Mouse (Mus musculus) megakaryocyte, embryonic 14.5 days (primary cell): ENCODE measurements around the gene Tmem256. TPM values are rescaled to one million over a fixed set of nuclear protein-coding genes. Genes with fewer than 3 reads are reported as not detected.

Experiments
- H3K27me3 ChIP-seq: replicated peaks from 2 replicates; pipeline ENCODE3; 2012; ENCODE audit warnings: inconsistent platforms
- H3K36me3 ChIP-seq: replicated peaks from 2 replicates; pipeline ENCODE3; 2012; ENCODE audit warnings: low read length, inconsistent platforms, mixed read lengths
- H3K4me1 ChIP-seq: 2 replicates; pipeline ENCODE4 v1.6.1; 2012; ENCODE audit warnings: inconsistent platforms
- H3K4me3 ChIP-seq: replicated peaks from 2 replicates; pipeline ENCODE3; 2012; ENCODE audit warnings: moderate library complexity, mild to moderate bottlenecking, inconsistent platforms
- H3K9me3 ChIP-seq: 2 replicates; pipeline ENCODE4 v1.6.1; 2012; ENCODE audit warnings: inconsistent platforms
- FLI1 ChIP-seq: IDR thresholded peaks from 2 replicates; pipeline ENCODE4 v1.6.1; 2012; ENCODE audit warnings: low read length, inconsistent platforms, mixed read lengths
- GATA1 ChIP-seq: IDR thresholded peaks from 3 replicates; pipeline ENCODE4 v1.6.1; 2012; ENCODE audit warnings: mixed read lengths, low read length, inconsistent platforms, borderline replicate concordance
- polyA plus RNA-seq: library from polyadenylated mRNA; stranded (reverse); fragments of >175 nt; gene quantifications from 2 replicates; pipeline ENCODE4 v1.2.3, GENCODE M21; 2012; ENCODE audit warnings: low replicate concordance; ENCODE audit not compliant: insufficient read depth

Tmem256 gene
- polyA plus RNA-seq, 1 experiment, result 742 TPM

DNA sequence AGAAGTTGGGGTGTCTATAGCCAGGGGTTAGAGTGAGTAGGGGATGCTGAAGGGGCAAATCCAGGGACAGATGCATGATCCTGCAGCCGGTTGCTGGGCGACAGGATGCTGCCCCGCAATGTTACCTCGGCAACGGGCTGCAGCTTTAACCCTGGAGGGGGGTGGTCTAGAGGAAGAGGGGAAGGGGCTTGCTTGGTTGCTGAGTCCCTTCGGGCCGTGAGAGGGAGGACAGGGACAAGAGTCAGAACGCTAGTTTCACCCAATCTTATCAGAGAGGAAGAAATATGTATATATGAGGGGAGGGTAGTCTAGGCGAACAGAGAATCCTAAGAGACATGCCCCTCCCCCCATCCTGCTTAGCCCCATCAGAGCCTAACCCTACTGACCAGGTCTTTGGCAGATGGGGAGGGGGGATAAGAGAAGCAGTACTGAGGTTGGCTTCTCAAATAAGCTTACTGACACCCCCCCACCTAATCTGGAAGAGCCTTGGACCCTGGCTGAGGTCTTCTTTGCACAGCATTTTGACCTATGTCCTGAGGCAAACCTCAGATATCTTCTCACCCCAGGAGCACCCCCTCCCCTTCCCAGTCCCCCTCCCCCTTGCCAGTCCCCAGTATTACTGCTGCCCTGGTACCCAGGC, 2.9 kb upstream of the Tmem256 start:
- TF ChIP-seq FLI1 (no peak), GATA1 (no peak)
- no peaks in the 10 kb centered on the region for H3K9me3 ChIP-seq
- H3K36me3 ChIP-seq, result peaks cover 10% of the 10 kb centered on the region
- H3K4me3 ChIP-seq, result no peak overlapping the region
- peaks cover 48% of the 10 kb centered on the region for H3K4me1 ChIP-seq
- peaks cover 60% of the 10 kb centered on the region for H3K27me3 ChIP-seq

DNA sequence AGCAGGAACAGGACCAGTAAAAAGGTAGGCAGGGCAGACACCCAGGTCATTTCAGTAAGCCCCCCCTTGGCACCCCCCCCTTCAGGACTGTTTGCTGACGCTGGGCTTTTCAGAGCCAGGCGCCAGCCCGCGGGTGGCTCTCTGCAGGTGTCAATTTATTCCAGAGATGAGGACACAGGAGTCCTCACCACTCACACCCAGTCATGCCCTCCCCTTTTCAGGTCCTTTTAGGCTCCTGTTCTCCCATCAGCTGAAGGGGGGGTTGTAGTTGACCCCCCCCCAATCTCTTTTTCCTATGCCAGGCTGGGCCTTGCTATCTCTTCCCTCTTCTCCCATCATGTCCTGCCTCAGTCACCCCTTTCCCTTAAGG, 2.4 kb upstream of the Tmem256 start:
- Histone ChIP-seq H3K4me1 (peaks cover 48% of the 10 kb centered on the region), H3K27me3 (peaks cover 58% of the 10 kb centered on the region)

DNA sequence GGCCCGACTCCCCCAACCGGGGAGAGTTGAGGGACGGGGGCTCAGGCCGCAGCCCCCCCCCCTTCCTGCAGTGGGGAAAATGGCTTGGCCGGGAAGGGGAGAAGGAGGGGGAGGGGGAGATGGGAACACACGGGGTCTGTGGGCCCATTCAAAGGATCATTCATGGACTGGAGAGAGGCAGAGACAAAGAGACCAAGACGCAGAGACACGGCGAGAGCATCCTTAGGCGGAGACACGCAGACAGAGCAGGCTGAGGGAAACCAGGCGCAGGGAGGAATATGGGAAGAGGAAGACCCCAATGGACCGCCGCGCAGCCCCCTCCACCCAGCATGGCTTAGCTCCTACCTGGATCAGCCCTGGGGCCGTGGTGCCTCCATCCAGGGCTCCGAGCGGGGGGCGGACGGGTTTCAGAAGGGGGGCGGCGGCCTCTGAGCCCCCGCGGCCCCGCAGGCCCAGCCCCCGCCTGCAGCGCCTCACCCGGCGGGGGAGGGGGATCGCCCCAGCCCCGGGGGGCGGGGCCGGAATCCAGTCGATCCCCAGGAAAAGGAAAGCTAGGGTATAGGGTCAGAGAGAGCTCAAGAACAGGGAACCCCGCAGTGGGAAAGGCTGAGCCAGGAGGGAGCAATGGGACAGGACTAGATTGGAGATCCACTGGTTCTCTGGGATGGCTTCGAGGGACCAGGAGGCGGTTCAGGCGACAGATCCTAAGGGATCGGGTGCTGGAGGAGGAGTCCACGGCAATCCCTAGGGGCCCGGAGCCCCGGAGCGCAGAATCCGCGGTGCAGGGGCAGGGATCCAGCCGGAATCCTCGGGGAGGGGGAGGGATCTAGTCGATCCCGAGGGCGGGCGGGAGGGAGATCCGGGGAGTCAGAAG, 1.4 kb upstream of the Tmem256 start:
- Histone ChIP-seq H3K27me3 (peaks cover 51% of the 10 kb centered on the region), H3K36me3 (peaks cover 11% of the 10 kb centered on the region), H3K4me3 (peak overlapping the region; percentile 93), H3K9me3 (no peaks in the 10 kb centered on the region), H3K4me1 (peaks cover 48% of the 10 kb centered on the region)
- no peak for TF ChIP-seq GATA1
- TF ChIP-seq FLI1, result no peak

More for the DNA sequence above, 2.4 kb upstream of the Tmem256 start:
- peaks cover 11% of the 10 kb centered on the region for H3K36me3 ChIP-seq
- no peak overlapping the region for H3K4me3 ChIP-seq
- no peaks in the 10 kb centered on the region for H3K9me3 ChIP-seq
- TF ChIP-seq FLI1 (no peak), GATA1 (no peak)

DNA sequence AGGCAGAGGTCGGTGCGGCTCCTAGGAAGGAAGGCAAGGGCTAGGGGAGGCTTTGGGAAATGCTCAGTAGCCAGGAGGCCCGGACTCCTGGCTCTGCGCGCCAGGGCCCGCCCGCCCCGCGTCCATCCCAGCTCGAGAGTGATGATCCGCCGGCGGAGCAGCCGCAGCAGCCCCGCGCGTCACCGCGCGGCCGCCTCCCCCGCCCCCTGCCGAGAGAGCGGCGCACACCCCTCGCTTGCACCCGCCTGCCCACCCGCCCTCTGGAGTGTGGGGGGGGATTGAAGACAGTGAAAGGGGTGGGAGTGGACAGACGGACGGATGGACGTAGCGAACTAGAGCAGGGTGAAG, 736 bp upstream of the Tmem256 start, which contains the start of gene Nlgn2:
Nlgn2 (minus strand) TSS at position 181 of the 348 bp plus-strand sequence.
- Histone ChIP-seq H3K36me3 (peaks cover 11% of the 10 kb centered on the region), H3K9me3 (no peaks in the 10 kb centered on the region), H3K27me3 (peaks cover 45% of the 10 kb centered on the region), H3K4me1 (peaks cover 54% of the 10 kb centered on the region), H3K4me3 (peak within 1 kb of the TSS; percentile 93)
- TF ChIP-seq FLI1 (no peak), GATA1 (no peak)

DNA sequence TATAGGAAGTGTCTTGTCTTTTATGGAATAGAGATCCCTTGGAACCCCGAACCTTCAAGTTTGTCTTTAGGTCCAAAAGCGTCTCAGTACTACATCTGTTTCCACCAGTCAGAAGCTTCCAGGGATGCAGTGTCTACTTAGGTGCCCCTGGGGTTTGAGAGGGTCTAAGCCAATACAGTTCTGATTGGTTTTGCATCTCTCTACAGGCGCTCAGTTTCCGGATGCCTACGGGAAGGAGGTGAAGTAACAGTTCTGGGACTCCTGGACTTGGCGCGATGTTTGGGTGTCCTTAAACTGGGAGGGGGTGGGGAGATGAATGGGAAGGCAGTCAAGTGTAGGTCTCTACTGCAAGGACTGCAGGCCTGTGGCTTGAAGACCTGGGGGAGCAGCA, 395 bp downstream of the Tmem256 start:
- H3K4me3 ChIP-seq, result peak overlapping the region; percentile 93
- peaks cover 8% of the 10 kb centered on the region for H3K36me3 ChIP-seq
- no peak for TF ChIP-seq GATA1
- TF ChIP-seq FLI1, result no peak
- peaks cover 62% of the 10 kb centered on the region for H3K4me1 ChIP-seq
- no peaks in the 10 kb centered on the region for H3K9me3 ChIP-seq
- H3K27me3 ChIP-seq, result peaks cover 34% of the 10 kb centered on the region

DNA sequence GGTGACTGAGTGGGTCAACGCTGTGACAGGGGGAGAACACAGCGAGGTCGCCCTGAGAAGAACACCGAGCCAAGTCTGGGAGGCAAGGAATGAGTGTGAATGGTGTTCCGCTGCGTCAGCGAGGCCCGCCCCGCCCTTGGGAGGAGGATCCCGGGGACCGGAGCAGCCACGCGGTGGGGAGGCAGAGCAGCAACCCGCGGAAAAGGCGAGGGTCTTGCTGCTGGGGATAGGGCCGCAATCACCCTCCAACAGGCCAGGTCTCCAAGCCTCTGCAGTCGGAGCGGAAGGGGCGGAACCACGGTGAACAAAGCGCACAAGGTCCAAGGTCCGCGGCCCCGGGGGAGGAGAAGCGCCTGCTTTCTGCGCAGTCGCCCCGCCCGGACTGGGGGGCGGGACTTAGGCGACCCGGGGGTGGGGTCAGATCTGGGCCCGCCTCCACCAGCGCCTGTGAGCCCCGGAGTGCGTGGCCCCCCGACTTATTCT, 7.9 kb downstream of the Tmem256 start, which contains the start of gene Plscr3:
Plscr3 (plus strand) TSS at position 179 of the 483 bp plus-strand sequence.
- Histone ChIP-seq H3K4me3 (peak within 1 kb of the TSS; percentile 97), H3K27me3 (no peaks in the 10 kb centered on the region), H3K36me3 (peaks cover 40% of the 10 kb centered on the region), H3K4me1 (peaks cover 74% of the 10 kb centered on the region), H3K9me3 (no peaks in the 10 kb centered on the region)
- TF ChIP-seq FLI1, result no peak
- no peak for TF ChIP-seq GATA1

DNA sequence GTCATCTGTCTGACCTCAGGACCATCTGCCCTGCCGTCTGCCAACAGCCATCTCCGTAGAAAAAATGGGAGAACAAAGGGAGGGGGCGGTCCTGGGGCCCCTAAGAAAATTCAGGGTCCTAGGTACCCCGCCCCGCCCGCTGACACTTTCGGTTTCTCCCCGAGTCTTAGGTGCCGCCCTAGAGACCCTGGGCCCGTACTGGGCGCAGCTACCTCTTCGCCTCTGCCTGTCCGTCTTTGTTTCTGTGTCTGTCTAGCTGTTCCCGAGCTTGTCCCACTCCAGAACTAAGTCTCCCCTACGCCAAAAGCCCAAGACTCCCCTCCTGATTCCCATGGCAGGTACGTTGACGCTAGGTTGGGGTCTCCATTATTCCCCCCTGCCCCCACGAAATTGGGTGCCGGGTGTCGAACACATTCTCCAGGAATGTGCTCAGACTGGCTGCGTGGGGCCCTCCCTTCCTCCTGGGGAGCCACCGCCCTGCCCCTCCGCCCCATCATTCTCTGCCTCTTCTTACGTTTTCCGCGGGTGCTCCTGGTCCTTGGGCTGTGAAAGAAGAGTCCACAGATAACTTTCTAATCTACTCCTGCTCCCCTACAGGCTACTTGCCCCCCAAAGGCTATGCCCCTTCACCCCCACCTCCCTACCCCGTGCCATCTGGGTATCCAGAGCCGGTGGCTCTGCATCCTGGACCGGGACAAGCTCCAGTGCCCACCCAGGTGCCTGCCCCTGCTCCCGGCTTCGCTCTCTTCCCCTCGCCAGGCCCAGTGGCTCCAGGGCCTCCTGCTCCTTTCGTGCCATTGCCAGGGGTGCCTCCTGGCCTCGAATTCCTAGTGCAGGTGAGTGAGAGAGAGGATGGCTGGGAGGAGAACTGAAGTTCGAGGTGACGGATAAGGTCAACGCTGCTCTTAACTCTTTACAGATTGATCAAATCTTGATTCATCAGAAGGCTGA, 8.7 kb downstream of the Tmem256 start:
- TF ChIP-seq GATA1, result no peak
- TF ChIP-seq FLI1, result no peak
- Histone ChIP-seq H3K9me3 (no peaks in the 10 kb centered on the region), H3K27me3 (no peaks in the 10 kb centered on the region), H3K4me1 (peaks cover 78% of the 10 kb centered on the region), H3K36me3 (peaks cover 48% of the 10 kb centered on the region), H3K4me3 (peak overlapping the region; percentile 97)

DNA sequence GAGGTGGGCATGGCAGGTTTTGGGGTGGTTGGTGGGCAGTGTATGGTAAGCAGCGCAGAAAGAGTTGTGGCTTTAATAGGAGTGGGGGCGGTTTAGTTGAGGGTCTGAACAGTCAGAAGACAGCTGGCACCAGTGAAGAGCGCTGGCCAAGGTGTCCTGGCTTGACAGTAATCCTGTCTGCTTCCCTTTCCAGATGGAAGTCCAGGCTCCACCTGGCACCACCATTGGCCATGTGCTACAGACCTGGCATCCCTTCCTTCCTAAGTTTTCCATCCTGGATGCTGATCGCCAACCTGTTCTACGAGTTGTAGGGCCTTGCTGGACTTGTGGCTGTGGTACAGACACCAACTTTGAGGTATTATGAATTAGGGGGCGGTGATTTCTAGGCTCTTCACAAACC, 9.7 kb downstream of the Tmem256 start:
- Histone ChIP-seq H3K36me3 (peaks cover 57% of the 10 kb centered on the region), H3K4me3 (peak overlapping the region; percentile 23), H3K27me3 (no peaks in the 10 kb centered on the region), H3K4me1 (peaks cover 68% of the 10 kb centered on the region), H3K9me3 (no peaks in the 10 kb centered on the region)
- TF ChIP-seq GATA1 (no peak), FLI1 (no peak)

DNA sequence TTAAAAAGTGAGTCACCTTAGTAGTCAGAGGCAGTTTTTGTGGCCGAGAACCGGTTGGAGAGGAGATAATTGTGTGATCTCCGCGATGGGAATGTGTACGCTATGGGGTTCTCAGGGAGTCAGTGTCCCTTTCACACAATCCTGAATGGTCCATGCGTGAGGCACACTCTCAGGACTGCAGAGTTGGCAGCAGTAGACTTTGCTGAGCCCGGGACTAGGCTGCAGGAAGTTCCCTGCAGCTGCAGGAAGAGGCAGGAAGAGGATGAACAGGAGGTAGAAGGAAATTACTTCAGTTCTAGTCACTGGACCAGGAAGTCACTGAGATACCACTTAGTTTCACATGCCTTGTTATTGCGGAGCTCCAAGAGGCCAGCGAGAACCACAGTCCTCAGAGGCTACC, 10.8 kb downstream of the Tmem256 start:
- Histone ChIP-seq H3K27me3 (no peaks in the 10 kb centered on the region), H3K9me3 (no peaks in the 10 kb centered on the region), H3K4me3 (no peak overlapping the region), H3K36me3 (peaks cover 58% of the 10 kb centered on the region), H3K4me1 (peaks cover 71% of the 10 kb centered on the region)
- TF ChIP-seq FLI1 (no peak), GATA1 (no peak)
